Mouse (Mus musculus) 3134 (cell line): ENCODE measurements around the gene Gpr37l1.
"Not testable (repeated sequence)": the region's sequence is repeated elsewhere in the genome, so short reads cannot be mapped to it uniquely, and the experiment has no call there.

Source experiments
- DNase-seq: peaks from one replicate; pipeline ENCODE4 v3.0.0-alpha.2; 2011; ENCODE audit warnings: low spot score; ENCODE audit not compliant: insufficient read length; ENCODE audit errors: extremely low read depth

Gene Gpr37l1

DNA sequence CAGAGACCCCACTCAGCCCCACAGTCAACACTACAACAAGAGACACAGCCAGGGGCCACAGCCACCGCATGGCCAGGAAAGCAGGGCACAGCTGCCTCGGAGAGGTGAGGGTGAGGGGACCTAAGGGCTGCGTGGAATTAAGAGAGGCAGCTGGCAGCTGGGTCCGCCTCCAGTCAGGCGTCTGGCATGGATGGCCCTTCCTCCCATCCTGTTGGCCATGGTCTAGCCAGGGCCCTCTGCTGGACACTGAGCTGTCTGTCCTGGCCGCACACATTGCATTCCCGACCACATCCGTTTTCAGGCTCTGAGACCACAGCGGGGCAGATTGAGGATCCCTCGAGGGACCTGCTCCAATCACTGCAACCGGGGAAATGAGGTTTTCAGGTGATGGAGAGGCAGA is at the start of gene Gpr37l1:
Gpr37l1 (minus strand) TSS at position 247 of the 400 bp plus-strand sequence.
- DNase-seq: no peak

DNA sequence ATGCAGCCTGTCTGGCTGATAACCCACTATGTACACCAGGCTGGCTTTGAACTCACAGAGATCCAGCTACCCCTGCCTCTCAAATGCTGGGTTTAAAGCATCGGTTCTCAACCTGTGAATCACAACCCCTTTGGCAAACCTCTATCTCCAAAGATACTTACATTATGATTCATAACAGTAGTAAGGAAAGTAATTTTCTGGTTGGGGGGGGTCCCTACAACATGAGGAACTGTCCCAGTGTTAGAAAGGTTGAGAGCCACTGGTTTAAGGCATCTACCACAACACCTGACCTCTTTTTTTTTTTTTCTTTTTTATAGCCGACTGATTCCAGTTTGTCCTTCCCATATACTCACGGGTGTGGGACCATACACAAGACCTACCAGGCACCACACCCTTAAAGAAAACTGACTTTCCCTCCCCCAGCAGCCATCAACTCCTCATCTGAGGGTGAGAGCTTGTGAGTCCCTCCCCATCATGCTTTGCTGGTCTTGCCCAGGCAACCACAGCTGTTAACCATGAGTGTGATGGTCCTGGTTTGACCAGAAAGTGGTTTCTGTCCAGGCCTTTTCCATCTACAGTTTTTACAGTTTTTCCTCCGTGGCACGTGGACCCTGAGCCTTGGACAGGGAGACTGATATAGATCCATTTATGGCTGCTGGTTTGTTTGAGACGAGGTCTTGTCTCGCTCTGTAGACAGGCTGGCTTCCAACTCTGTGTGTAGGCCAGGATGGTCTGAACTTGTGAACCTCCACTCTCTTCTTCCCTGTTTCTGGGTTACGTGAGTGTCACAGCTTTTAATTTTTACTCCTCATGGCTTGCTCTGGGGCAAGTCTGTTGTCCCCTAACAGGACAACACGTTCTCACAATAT is 46.5 kb upstream of the Gpr37l1 start:
- DNase-seq: no peak

DNA sequence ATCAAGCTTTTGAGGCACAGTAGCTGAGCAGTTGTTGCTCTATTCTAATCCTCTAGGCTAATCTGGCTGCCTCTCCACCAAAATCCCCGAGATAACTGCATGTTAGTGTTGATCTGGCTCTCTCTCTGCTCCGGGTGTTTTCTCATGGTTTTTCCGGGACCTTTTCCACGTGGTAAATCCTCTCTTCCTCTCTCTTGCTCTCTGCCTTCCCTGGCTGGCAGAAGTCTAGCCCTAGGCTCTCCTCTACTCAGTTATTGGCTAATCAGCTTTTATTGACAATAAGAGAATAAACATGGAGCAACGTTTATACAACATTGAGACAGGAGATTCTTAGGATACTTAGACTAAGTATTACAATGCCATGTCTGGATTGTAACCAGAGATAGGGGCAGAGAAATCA is 42.9 kb upstream of the Gpr37l1 start:
- no peak for DNase-seq

- no peak for DNase-seq
Measured at GRCm38 (mm10) chr1:135208716-135209115, 41.2 kb upstream of the Gpr37l1 start.

DNA sequence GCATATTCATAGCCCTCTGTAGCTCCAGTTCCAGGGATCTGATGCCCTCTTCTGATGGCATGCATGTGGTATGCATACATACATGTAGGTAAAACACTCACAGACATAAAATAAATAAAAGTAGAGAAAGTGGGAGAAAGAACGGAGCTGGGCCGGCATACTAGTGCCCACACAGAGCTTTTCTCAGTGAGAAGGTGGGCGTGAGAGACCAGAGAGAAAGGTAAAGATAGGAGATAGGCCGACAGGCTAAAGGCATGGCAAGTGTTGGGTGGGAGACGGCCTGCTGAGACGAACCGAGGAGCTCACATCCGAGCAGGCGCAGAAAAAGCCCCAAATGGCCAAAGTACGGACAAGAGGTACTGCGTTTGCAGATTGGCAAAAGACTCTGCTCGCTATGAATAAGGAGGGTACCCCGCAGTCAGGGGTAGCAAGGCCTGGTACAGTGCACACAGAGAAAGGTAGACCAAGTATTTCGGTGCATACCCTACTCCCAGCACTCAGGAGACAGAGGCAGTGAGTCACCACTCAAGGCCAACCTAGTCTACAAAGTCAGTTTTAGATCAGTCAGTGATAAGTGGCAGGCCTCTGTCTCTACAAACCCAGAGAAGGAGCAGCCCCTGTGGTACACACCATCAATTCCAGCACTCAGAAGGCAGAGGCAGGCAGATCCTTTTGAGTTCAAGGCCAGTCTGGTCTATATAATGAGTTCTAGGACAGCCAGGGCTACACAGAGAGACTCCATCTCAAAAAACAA is 39.3 kb upstream of the Gpr37l1 start:
- no peak for DNase-seq

- no peak for DNase-seq
Measured at GRCm38 (mm10) chr1:135205257-135205656, 37.8 kb upstream of the Gpr37l1 start.

DNA sequence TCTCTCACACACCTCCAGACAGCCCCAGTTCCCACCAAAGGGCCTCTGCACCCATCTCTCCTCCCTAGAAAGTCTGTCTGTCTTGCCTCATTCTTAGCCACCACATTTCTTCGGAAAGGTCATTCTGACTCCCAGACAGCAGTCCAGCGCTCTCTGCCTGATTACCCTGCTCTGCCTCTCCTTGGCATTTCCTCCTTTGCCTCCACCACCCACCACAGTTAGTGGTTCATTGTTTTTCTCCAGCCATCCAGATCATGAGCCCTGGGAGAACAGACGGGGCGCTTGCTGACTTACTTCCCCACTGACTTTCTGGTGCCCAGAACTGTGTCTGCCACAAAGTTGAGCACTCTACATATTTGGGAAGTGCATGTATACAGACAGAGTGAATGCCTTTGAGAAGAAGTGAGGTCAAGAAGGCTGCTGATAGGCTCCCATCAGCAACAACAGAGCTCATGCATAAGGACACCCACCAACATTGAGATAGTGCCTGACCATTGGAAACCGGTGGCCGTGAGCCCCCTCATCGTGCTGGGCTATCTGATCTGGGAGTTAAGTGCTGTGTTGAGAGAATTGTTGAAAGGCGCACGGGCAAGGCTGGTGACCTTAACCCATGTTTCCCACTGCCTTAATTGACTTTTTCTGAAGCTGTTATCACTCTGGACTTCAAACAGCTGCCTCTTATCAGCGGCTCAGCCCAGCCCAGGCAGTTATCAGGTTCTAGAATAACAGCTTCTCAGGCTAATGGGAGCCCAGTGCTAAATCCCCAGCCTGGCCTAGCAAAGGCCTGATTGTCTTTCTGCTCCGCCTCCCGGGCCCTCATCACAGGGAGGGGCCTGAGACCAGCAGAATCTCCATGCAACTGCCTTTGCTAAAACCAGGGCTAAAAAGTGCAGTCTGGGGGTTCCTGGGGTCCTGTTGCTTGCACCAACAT is 37.0 kb upstream of the Gpr37l1 start:
- no peak for DNase-seq

GRCm38 (mm10) chr1:135200400-135200799 is 32.9 kb upstream of the Gpr37l1 start:
- no peak for DNase-seq

- DNase-seq: no peak
Measured at GRCm38 (mm10) chr1:135199014-135199819, 31.7 kb upstream of the Gpr37l1 start.

DNA sequence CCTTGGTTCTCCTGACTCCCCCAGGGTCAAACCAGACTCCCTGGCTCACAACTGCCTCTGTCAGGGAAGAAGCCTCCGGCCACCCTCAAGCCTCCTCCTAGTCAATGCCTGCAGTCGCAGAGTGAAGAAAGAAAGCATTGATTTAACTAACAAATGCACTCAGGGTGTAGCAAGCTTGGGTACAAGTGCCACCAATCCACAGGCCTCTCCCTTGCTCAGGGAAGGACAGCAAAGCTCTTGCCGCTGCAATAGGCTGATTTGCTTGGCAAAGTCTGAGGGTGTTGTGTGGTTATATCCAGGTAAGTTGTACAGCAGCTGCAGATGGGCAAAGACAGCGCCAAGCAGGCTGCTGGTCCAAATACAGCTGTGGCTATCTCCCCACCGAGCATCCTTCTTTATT is 30.9 kb upstream of the Gpr37l1 start:
- no peak for DNase-seq

GRCm38 (mm10) chr1:135195907-135196440 is 28.5 kb upstream of the Gpr37l1 start:
- DNase-seq: no peak

DNA sequence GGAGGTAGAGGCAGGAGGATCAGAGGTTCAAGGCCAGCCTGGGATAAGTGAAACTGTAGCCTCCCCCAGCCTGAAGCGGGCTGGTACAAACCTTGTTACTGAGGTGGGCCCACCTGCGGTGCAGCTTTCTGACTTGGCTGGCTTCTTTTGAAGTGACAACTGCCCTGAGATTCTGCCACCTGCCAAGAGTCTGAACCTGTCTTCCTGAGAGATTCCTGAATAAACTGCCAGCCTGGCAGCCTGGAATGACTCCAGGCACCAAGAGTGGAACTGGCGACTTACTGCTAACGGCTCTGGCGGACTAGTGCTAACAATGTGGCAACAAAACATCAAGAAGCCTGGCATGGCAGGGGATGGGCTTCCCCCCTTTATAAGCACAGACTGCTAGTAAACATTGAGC is 26.9 kb upstream of the Gpr37l1 start:
- DNase-seq: not testable (repeated sequence)

GRCm38 (mm10) chr1:135189186-135189585 is 21.7 kb upstream of the Gpr37l1 start:
- DNase-seq: no peak

GRCm38 (mm10) chr1:135188197-135188596 is 20.7 kb upstream of the Gpr37l1 start:
- no peak for DNase-seq

- not testable (repeated sequence) for DNase-seq
Measured at GRCm38 (mm10) chr1:135187016-135187415, 19.5 kb upstream of the Gpr37l1 start.

DNA sequence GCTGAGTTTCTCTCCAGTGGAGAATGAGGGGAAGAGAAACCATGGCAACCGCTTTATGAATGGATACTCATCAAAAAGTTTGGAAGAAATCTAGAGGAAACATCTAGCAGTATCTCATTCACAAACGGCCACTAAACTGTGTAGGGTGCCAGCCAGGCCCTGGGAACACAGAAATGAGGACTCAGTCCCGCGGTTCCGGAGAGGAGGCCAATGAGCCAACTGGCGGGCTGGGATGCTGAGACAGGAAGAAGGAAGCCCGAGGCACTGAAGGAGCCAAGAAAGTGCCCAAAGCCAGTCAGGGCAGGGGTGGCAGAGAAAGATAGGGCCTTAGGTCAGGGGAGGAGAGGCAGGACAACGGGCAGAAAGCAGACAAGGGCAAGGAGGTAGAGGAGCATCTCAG is 18.9 kb upstream of the Gpr37l1 start:
- no peak for DNase-seq

- DNase-seq: no peak
Measured at GRCm38 (mm10) chr1:135185936-135186335, 18.5 kb upstream of the Gpr37l1 start.

DNA sequence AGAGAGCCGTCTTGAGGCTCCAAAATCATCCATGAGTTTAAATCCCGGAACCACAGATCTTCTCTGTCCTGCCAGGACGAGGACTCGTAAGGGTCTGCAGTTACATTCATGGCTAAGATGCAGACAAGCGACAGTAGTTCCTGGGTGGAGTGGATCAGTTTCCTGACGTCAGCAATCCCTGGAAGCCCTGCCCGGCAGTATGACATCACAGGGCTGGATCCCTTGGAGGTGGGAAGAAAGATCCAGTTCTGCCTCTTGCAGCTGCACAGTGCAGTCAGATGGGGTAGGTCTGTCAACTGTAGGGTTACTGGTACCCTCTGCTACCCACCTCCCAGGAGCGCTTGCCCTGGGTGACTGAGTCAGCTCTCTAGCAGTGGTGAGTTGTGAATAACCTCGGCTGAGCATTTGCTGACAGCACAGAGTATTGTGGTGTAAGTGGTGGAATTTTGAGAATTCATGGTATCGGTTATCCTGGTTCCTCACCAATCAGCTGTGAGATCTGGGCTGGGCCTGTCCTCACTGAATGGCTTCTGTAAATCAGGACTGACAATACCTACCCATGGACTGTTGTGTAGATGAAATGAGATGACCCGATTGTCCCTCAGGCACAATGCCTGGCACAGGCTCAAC is 16.6 kb upstream of the Gpr37l1 start:
- DNase-seq: no peak

DNA sequence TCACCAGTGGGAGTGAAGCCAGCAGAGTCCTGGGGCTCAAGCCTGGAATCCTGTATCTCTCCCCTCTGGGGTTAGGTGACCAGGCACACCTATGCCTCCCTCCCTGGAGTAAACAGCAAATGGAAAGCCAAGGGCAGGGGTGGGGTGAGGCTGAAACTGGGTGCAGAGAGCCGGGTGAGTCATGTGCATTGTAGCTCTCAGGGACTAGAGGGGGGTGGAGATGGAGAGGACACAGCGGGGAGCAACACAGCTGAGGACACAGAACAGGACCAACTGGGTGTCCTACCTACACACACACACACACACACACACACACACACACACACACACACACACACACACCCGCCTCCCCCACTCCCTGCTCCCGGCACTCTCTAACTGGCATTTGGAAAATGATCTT is 16.0 kb upstream of the Gpr37l1 start:
- no peak for DNase-seq
